Mouse (Mus musculus) forebrain, embryonic 15.5 days (tissue): ENCODE measurements at regions not wholly inside any gene's neighbourhood (a gene's known extent, or its start where the extent isn't known, plus 50 kb on each side); places are given as distances from the start of the nearest gene placed in this dataset.
A peak's percentile ranks its signal among the peaks of the same experiment; 100 is the strongest.

Source experiments
- ATAC-seq: fragments of 200-750 bp; cut with Nextera tagmentation; replicated peaks from 2 replicates; pipeline ENCODE4 v1.8.0; 2017; ENCODE audit warnings: mild to moderate bottlenecking, moderate TSS enrichment, moderate library complexity
- H3K27ac ChIP-seq: fragments of 300-500 bp; sonication (generic); replicated peaks from 2 replicates; pipeline ENCODE4 v1.5.1; 2015; ENCODE audit warnings: mild to moderate bottlenecking, inconsistent platforms
- H3K27me3 ChIP-seq: fragments of 300-500 bp; sonication (generic); 2 replicates; pipeline ENCODE4 v1.6.1; 2015; ENCODE audit warnings: inconsistent platforms
- H3K36me3 ChIP-seq: fragments of 300-500 bp; sonication (generic); 2 replicates; pipeline ENCODE4 v1.6.1; 2015; ENCODE audit warnings: mild to moderate bottlenecking, inconsistent platforms
- H3K4me1 ChIP-seq: fragments of 300-500 bp; sonication (generic); 2 replicates; pipeline ENCODE4 v1.6.1; 2015; ENCODE audit warnings: inconsistent platforms
- H3K4me2 ChIP-seq: fragments of 300-500 bp; sonication (generic); replicated peaks from 2 replicates; pipeline ENCODE4 v1.6.1; 2015; ENCODE audit warnings: mild to moderate bottlenecking, inconsistent platforms
- H3K4me3 ChIP-seq: fragments of 300-500 bp; sonication (generic); 2 replicates; pipeline ENCODE4 v1.5.1; 2015; ENCODE audit warnings: mild to moderate bottlenecking, inconsistent platforms
- H3K9ac ChIP-seq: fragments of 300-500 bp; sonication (generic); replicated peaks from 2 replicates; pipeline ENCODE4 v1.6.1; 2015; ENCODE audit warnings: mild to moderate bottlenecking, inconsistent platforms
- H3K9me3 ChIP-seq: fragments of 300-500 bp; sonication (generic); 2 replicates; pipeline ENCODE4 v1.6.1; 2016; ENCODE audit warnings: inconsistent platforms
- WGBS: fragments of 180-500 bp; shearing (Covaris S2); methylation state at CpG from one replicate; pipeline ENCODE4 v1.1.7; 2015; ENCODE audit warnings: mixed read lengths; 5-methylcytosine and 5-hydroxymethylcytosine counted together

DNA sequence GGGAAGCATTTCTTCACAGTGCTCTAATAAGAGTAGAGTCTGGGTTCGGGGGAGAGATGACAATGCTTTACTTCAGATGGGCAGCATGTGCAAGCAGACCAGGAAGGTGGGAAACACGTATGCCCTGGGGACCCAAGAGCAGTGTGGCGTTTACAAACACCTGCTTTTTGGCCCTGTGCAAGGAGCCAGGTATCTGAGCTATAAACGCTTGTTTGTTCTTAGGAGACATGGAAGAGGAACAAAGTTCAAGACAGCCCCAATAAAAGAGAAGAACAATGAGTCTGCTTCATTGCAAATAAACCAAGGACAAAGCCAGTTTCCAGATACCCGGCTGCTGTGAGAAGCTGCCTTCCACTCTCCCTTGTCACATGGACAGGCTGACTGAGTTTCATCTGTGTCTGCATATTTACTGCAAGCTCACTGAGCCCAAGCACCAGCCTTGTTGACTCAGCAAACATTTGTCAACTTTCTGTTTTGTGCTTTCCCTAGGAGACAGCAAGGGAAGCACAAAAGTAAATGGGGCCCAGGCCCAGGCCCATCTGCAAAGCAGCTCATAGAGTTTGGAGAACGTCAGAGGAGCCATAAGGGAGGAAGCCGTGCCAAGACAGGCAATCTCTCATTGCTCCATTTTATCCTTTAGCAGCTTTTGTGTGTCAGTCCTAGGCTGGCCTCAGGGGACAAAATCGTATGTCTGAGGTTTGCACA lies 136.1 kb upstream of the Cxcl12 start:
- 68% methylated on average over 8 of the region's 8 CpGs for whole genome bisulfite sequencing
- Histone ChIP-seq H3K4me2 (no peak overlapping the region), H3K4me1 (peaks cover 6% of the 10 kb centered on the region; the same call in 1 of the 2 replicates), H3K9ac (no peak overlapping the region), H3K27me3 (no peaks in the 10 kb centered on the region), H3K36me3 (no peaks in the 10 kb centered on the region), H3K27ac (no peak overlapping the region), H3K9me3 (no peaks in the 10 kb centered on the region), H3K4me3 (no peak overlapping the region)
- ATAC-seq: no peak

- no peak overlapping the region for H3K9ac ChIP-seq
- H3K27ac ChIP-seq: no peak overlapping the region
- no peaks in the 10 kb centered on the region for H3K9me3 ChIP-seq
- no peaks in the 10 kb centered on the region for H3K27me3 ChIP-seq
- H3K4me2 ChIP-seq: no peak overlapping the region
- H3K36me3 ChIP-seq: no peaks in the 10 kb centered on the region
- no peaks in the 10 kb centered on the region for H3K4me1 ChIP-seq
- ATAC-seq: no peak
- WGBS: 82% methylated on average over 2 of the region's 2 CpGs
- no peak overlapping the region for H3K4me3 ChIP-seq
Measured at GRCm38 (mm10) chr6:117043744-117044143, 124.6 kb upstream of the Cxcl12 start.

GRCm38 (mm10) chr6:117049459-117050010 lies 118.8 kb upstream of the Cxcl12 start:
- Histone ChIP-seq H3K4me3 (no peak overlapping the region), H3K4me2 (0 out of 2 replicates have a peak overlapping the region, but pooled peaks have one; percentile 16), H3K27me3 (no peaks in the 10 kb centered on the region), H3K9me3 (no peaks in the 10 kb centered on the region), H3K4me1 (peaks cover 13% of the 10 kb centered on the region), H3K36me3 (no peaks in the 10 kb centered on the region), H3K9ac (no peak overlapping the region), H3K27ac (no peak overlapping the region)
- 29% methylated on average over 14 of the region's 14 CpGs for WGBS
- peak; percentile 64; the same call in 1 of the 2 replicates for ATAC-seq

GRCm38 (mm10) chr6:117060688-117061087 lies 107.6 kb upstream of the Cxcl12 start:
- H3K27ac ChIP-seq: no peak overlapping the region
- no peak overlapping the region for H3K4me3 ChIP-seq
- 85% methylated on average over 3 of the region's 3 CpGs for WGBS
- no peaks in the 10 kb centered on the region for H3K9me3 ChIP-seq
- H3K4me1 ChIP-seq: 0 out of 2 replicates have a peak, but pooled peaks cover 3% of the 10 kb centered on the region
- ATAC-seq: no peak
- H3K27me3 ChIP-seq: no peaks in the 10 kb centered on the region
- no peak overlapping the region for H3K9ac ChIP-seq
- H3K4me2 ChIP-seq: no peak overlapping the region
- H3K36me3 ChIP-seq: no peaks in the 10 kb centered on the region

DNA sequence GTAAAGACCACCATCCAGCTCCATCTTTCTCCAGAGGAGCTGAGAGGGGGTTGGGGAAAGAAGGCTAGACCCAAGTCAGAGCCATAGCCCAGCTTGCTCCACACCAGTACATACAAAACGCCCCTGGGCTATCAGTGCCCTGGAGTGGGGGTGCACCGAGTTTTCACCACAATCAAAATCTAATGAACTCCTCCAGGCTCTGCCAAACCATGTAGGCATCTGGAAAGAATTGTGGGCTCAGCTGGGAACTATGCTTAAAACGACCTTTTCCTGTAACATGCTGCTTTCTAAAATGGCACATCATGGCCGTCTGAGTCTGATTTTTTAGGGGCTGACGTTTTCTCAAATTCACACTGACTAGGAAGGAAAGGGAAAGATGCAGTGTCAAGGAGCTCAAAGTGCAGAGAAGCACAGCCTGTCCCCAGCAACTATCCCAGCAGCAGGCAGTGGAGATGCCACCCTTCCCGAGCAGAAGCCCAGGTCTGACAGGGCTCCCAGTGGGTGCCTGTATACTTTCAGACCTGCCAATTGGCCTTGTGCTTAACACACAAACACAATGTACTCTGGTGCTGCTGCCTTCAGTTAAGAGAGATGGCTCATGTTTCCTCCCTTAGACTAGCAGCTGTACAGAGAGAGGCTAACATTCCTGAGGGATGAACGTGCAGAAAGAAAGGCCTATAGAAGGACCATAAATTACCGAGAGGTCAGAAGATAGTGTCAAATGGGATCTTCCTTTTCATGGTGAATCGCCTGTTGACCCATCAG lies 100.6 kb upstream of the Cxcl12 start:
- Histone ChIP-seq H3K9me3 (no peaks in the 10 kb centered on the region), H3K9ac (no peak overlapping the region), H3K4me2 (no peak overlapping the region), H3K27me3 (no peaks in the 10 kb centered on the region), H3K4me1 (no peaks in the 10 kb centered on the region), H3K27ac (no peak overlapping the region), H3K36me3 (no peaks in the 10 kb centered on the region), H3K4me3 (no peak overlapping the region)
- WGBS: 85% methylated on average over 9 of the region's 9 CpGs
- no peak for ATAC-seq

DNA sequence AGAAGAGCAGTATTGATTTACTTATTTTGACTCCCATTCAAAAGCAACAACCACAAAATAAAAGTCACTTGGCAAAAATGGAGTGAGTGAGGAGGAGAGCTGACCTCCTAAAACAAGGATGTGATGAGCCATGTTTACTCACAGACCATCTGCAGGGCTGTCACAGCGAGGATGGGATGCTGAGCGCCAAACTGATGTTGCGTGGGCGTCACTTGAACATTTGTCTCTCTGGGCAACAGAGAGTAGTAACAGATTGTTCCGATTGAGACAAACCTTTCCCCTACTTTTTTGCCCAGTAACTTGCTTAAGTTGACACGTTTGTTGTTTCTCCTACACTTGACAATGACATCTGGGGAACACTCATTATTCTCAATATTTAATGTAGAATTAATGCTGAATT lies 97.0 kb upstream of the Cxcl12 start:
- 67% methylated on average over 6 of the region's 6 CpGs for WGBS
- ATAC-seq: no peak
- H3K4me2 ChIP-seq: no peak overlapping the region
- H3K36me3 ChIP-seq: no peaks in the 10 kb centered on the region
- no peaks in the 10 kb centered on the region for H3K4me1 ChIP-seq
- H3K27me3 ChIP-seq: no peaks in the 10 kb centered on the region
- no peak overlapping the region for H3K4me3 ChIP-seq
- H3K9me3 ChIP-seq: no peaks in the 10 kb centered on the region
- no peak overlapping the region for H3K9ac ChIP-seq
- H3K27ac ChIP-seq: no peak overlapping the region

GRCm38 (mm10) chr6:117071857-117072256 lies 96.5 kb upstream of the Cxcl12 start:
- Histone ChIP-seq H3K27ac (no peak overlapping the region), H3K27me3 (no peaks in the 10 kb centered on the region), H3K4me3 (no peak overlapping the region), H3K4me1 (no peaks in the 10 kb centered on the region), H3K9ac (no peak overlapping the region), H3K36me3 (no peaks in the 10 kb centered on the region), H3K4me2 (no peak overlapping the region), H3K9me3 (no peaks in the 10 kb centered on the region)
- 88% methylated on average over 8 of the region's 8 CpGs for WGBS
- no peak for ATAC-seq

- ATAC-seq: no peak
- Histone ChIP-seq H3K4me1 (no peaks in the 10 kb centered on the region), H3K4me2 (no peak overlapping the region), H3K9me3 (no peaks in the 10 kb centered on the region), H3K27me3 (no peaks in the 10 kb centered on the region), H3K9ac (no peak overlapping the region), H3K27ac (no peak overlapping the region), H3K4me3 (no peak overlapping the region), H3K36me3 (no peaks in the 10 kb centered on the region)
- 65% methylated on average over 5 of the region's 5 CpGs for WGBS
Measured at GRCm38 (mm10) chr6:117079500-117079899, 88.8 kb upstream of the Cxcl12 start.

- Histone ChIP-seq H3K4me3 (no peak overlapping the region), H3K27me3 (no peaks in the 10 kb centered on the region), H3K9ac (no peak overlapping the region), H3K9me3 (no peaks in the 10 kb centered on the region), H3K36me3 (no peaks in the 10 kb centered on the region), H3K27ac (no peak overlapping the region), H3K4me2 (no peak overlapping the region), H3K4me1 (no peaks in the 10 kb centered on the region)
- whole genome bisulfite sequencing: 50% methylated on average over 13 of the region's 13 CpGs
- no peak for ATAC-seq
Measured at GRCm38 (mm10) chr6:117080973-117081372, 87.4 kb upstream of the Cxcl12 start.

- H3K9me3 ChIP-seq: no peaks in the 10 kb centered on the region
- H3K9ac ChIP-seq: no peak overlapping the region
- H3K27ac ChIP-seq: no peak overlapping the region
- H3K4me2 ChIP-seq: no peak overlapping the region
- 50% methylated on average over 6 of the region's 6 CpGs for WGBS
- H3K27me3 ChIP-seq: no peaks in the 10 kb centered on the region
- ATAC-seq: no peak
- no peaks in the 10 kb centered on the region for H3K36me3 ChIP-seq
- H3K4me3 ChIP-seq: no peak overlapping the region
- no peaks in the 10 kb centered on the region for H3K4me1 ChIP-seq
Measured at GRCm38 (mm10) chr6:117084211-117084610, 84.1 kb upstream of the Cxcl12 start.

- 75% methylated on average over 13 of the region's 13 CpGs for WGBS
- H3K4me1 ChIP-seq: no peaks in the 10 kb centered on the region
- no peaks in the 10 kb centered on the region for H3K9me3 ChIP-seq
- H3K27ac ChIP-seq: no peak overlapping the region
- H3K36me3 ChIP-seq: no peaks in the 10 kb centered on the region
- no peak overlapping the region for H3K4me2 ChIP-seq
- H3K27me3 ChIP-seq: no peaks in the 10 kb centered on the region
- no peak overlapping the region for H3K4me3 ChIP-seq
- ATAC-seq: no peak
- no peak overlapping the region for H3K9ac ChIP-seq
Measured at GRCm38 (mm10) chr6:117084833-117085500, 83.4 kb upstream of the Cxcl12 start.

- 97% methylated on average over 6 of the region's 6 CpGs for WGBS
- no peak overlapping the region for H3K9ac ChIP-seq
- no peak overlapping the region for H3K4me3 ChIP-seq
- no peak overlapping the region for H3K27ac ChIP-seq
- no peaks in the 10 kb centered on the region for H3K9me3 ChIP-seq
- 0 out of 2 replicates have a peak, but pooled peaks cover 2% of the 10 kb centered on the region for H3K4me1 ChIP-seq
- no peaks in the 10 kb centered on the region for H3K36me3 ChIP-seq
- no peak overlapping the region for H3K4me2 ChIP-seq
- H3K27me3 ChIP-seq: no peaks in the 10 kb centered on the region
- no peak for ATAC-seq
Measured at GRCm38 (mm10) chr6:117094742-117095141, 73.6 kb upstream of the Cxcl12 start.
